Mouse (Mus musculus) liver, embryonic 14.5 days (tissue): Measurements from ENCODE around the gene 2810021J22Rik. TPM values are rescaled to one million over a fixed set of nuclear protein-coding genes. Genes with fewer than 3 reads are reported as not detected.
A peak's percentile ranks its signal among the peaks of the same experiment; 100 is the strongest.

Experiments
- ATAC-seq: fragments of 200-750 bp; cut with Nextera tagmentation; 2 replicates; pipeline ENCODE4 v1.8.0; 2017; ENCODE audit warnings: moderate number of reproducible peaks, mild to moderate bottlenecking, moderate library complexity; ENCODE audit not compliant: insufficient read depth
- DNase-seq, 3 experiments: peaks; one replicate each; pipeline ENCODE4 v3.0.0-alpha.2; 2012 to 2013; ENCODE audit warnings: low read depth in 3 of 3, low spot score in 3 of 3
- H3K27ac ChIP-seq: fragments of 300-500 bp; sonication (generic); 2 replicates; pipeline ENCODE4 v1.5.1; 2014; ENCODE audit warnings: moderate library complexity, mild to moderate bottlenecking, control low read depth, inconsistent platforms
- H3K27me3 ChIP-seq: fragments of 300-500 bp; sonication (generic); 2 replicates; pipeline ENCODE4 v1.6.1; 2014; ENCODE audit warnings: mild to moderate bottlenecking, low read length, moderate library complexity; ENCODE audit not compliant: control insufficient read depth, insufficient read depth
- H3K36me3 ChIP-seq: fragments of 300-500 bp; sonication (generic); replicated peaks from 2 replicates; pipeline ENCODE4 v1.6.1; 2014; ENCODE audit warnings: low read depth; ENCODE audit not compliant: control insufficient read depth, insufficient read depth
- H3K4me1 ChIP-seq, 2 experiments: fragments of 200-500 bp in 1 of 2; fragments of 300-500 bp in 1 of 2; sonication (generic) in 1 of 2; replicated peaks; 2 replicates each; pipeline ENCODE4 v1.6.1; 2012 to 2014; ENCODE audit warnings: antibody characterized with exemption in 1 of 2, inconsistent platforms in 1 of 2, low read length in 1 of 2; ENCODE audit not compliant: control insufficient read depth in 2 of 2, insufficient read depth in 2 of 2
- H3K4me2 ChIP-seq: fragments of 300-500 bp; sonication (generic); 2 replicates; pipeline ENCODE4 v1.6.1; 2014; ENCODE audit warnings: low read depth, mild to moderate bottlenecking, control low read depth, moderate library complexity
- H3K4me3 ChIP-seq, 2 experiments: fragments of 200-500 bp in 1 of 2; fragments of 300-500 bp in 1 of 2; sonication (generic) in 1 of 2; 2 replicates each; pipeline ENCODE4 v1.5.1; 2012 to 2014; ENCODE audit warnings: low read depth in 2 of 2, low read length in 2 of 2, mild to moderate bottlenecking in 2 of 2, control low read depth in 1 of 2, inconsistent platforms in 1 of 2, moderate library complexity in 1 of 2; ENCODE audit not compliant: insufficient read depth in 1 of 2
- H3K9ac ChIP-seq: fragments of 300-500 bp; sonication (generic); replicated peaks from 2 replicates; pipeline ENCODE4 v1.6.1; 2014; ENCODE audit warnings: mild to moderate bottlenecking, control low read depth, moderate library complexity
- H3K9me3 ChIP-seq: fragments of 300-500 bp; sonication (generic); 2 replicates; pipeline ENCODE4 v1.6.1; 2016; ENCODE audit warnings: low read length, mixed read lengths; ENCODE audit not compliant: control insufficient read depth
- CTCF ChIP-seq: IDR thresholded peaks from 2 replicates; pipeline ENCODE4 v1.5.1; 2016; ENCODE audit warnings: antibody characterized with exemption, low read depth, control low read depth
- EP300 ChIP-seq: IDR thresholded peaks from 2 replicates; pipeline ENCODE4 v1.6.1; 2016; ENCODE audit warnings: antibody characterized with exemption, low read depth
- WGBS: fragments of 180-500 bp; shearing (Covaris S2); extraction: QIAGEN DNeasy Blood & Tissue Kit; methylation state at CpG from one replicate; pipeline ENCODE4 v1.1.7; 2014; ENCODE audit not compliant: insufficient replicate concordance; 5-methylcytosine and 5-hydroxymethylcytosine counted together
- polyA plus RNA-seq, 2 experiments: library from polyadenylated mRNA; depleted of rRNA in 1 of 2; stranded (reverse) in 1 of 2; unstranded in 1 of 2; fragments of >200 nt; fragmentation: Nextera tagmentation in 1 of 2; extraction: Ambion mirVana in 1 of 2; gene quantifications; 2 replicates each; pipeline versions ENCODE4 v1.2.1 to v1.2.3; 2012 to 2014

The 2810021J22Rik gene
- polyA plus RNA-seq, 2 experiments, result 1.5 to 2.2 TPM

DNA sequence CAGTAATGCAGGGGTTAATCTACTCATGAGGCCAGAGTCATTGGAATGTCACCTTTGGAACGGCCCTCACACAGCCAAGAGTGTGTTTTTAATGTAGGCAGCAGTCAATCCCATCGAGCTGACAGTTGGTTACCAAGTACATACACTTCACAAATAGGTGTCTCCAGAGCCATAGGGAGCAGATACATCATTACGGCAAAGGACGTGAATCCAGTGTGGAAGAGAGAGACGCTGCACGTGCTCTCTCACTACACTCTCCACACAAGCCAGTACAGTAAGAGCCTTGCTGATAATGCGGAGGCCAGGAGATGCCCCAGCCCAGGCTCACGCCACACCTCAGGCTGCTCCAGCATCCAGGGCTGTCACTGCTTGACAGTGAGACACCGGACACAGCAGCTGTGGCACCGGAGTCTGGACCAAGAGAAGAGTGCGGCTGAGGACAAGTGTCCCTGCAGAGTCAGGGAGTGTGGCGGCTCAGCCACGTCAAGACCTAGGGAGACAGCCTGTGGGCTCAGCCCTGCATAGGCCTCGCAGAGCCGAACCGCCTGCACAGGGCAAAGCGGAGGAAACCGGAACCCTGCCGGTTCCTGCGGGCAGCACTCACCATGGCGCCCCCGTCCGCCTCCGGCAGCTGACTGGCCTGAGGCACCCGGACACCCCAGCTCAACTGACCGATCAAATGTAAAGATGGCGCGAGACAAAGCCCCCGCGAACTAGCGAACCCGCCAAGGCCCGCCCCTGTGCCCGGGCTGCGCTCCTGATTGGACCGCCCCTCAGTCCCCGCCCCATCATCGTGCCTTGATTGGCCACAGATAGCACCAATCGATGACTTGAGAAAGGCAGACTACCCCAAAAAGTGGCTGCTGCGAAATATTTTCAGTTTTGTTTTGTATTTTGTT lies 36.7 kb downstream of the 2810021J22Rik start, which contains the start of gene Zfp39:
TSS of gene Zfp39 (minus strand) at position 715 of the 899 bp plus-strand sequence.
- Histone ChIP-seq H3K4me3 (peak within 1 kb of the TSS; percentile 63 to 81), H3K4me1 (peaks cover 18 to 21% of the 10 kb centered on the region in 2 experiments), H3K27ac (peak within 1 kb of the TSS; percentile 81), H3K36me3 (peaks cover 34% of the 10 kb centered on the region), H3K9ac (peak within 1 kb of the TSS; percentile 81), H3K4me2 (peak within 1 kb of the TSS; percentile 85), H3K9me3 (no peaks in the 10 kb centered on the region), H3K27me3 (no peaks in the 10 kb centered on the region)
- DNase-seq, result peak; percentile 87 to 91 (median 88)
- WGBS, result under 1% methylated on average over 40 of the region's 40 CpGs
- TF ChIP-seq EP300 (peak; percentile 36), CTCF (no peak; the same call in 1 of the 2 replicates)
- ATAC-seq, result peak; percentile 92

DNA sequence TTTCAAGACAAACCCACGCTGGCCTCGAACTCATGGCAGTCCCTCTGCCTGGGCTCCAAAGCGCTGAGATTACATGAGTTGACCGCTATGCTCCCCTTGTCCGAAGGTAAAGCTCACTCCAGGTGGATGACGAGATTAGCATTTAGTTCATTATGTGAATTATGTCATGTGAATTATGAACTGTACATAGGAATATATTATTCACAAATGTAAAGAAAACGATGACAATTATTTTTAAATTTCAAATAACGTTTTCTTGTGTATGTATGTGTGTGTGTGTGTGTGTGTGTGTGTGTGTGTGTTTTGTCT lies 37.3 kb downstream of the 2810021J22Rik start:
- no peaks in the 10 kb centered on the region for H3K9me3 ChIP-seq
- no peaks in the 10 kb centered on the region for H3K27me3 ChIP-seq
- TF ChIP-seq EP300, result no peak
- no peak for TF ChIP-seq CTCF
- H3K4me3 ChIP-seq, result peak overlapping the region; percentile 63 to 81
- peak overlapping the region; percentile 70 for H3K9ac ChIP-seq
- H3K4me2 ChIP-seq, result peak overlapping the region; percentile 85
- peak overlapping the region; percentile 81 for H3K27ac ChIP-seq
- ATAC-seq (peak; percentile 9; the same call in 1 of the 2 replicates), DNase-seq (no peak)
- H3K36me3 ChIP-seq, result peaks cover 28% of the 10 kb centered on the region
- peaks cover 18 to 21% of the 10 kb centered on the region in 2 experiments for H3K4me1 ChIP-seq
- WGBS, result 2% methylated on average over 8 of the region's 8 CpGs

DNA sequence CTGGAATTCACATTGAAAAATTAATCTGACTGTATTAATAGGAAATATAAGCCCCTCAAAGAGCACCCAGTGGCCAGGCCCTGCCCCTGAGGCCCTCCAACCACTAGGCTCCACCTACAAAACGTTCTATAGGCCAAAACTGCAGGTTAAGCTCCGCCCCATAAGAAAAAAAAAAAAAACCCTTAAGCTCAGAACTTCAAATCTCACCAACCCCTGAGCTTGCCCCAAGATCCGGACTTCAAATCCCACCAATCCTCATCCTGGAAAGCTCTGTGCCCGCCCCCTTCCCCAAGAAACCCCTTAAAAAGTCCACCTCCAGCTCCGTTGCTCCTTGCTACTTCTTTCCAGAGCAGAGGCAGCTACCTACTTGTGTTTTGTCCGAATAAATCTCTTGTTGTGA lies 37.8 kb downstream of the 2810021J22Rik start:
- peak in 2 of 3 experiments; percentile 50 to 68 for DNase-seq
- Histone ChIP-seq H3K4me2 (peak overlapping the region; percentile 85), H3K9ac (peak overlapping the region; percentile 70), H3K4me1 (peaks cover 18 to 21% of the 10 kb centered on the region in 2 experiments), H3K9me3 (no peaks in the 10 kb centered on the region), H3K36me3 (peaks cover 24% of the 10 kb centered on the region), H3K4me3 (peak overlapping the region in 1 of 2 experiments; percentile 63; a peak in 2 of 4 replicates), H3K27me3 (no peaks in the 10 kb centered on the region), H3K27ac (no peak overlapping the region; the same call in 1 of the 2 replicates)
- TF ChIP-seq EP300 (no peak), CTCF (no peak)
- ATAC-seq, result no peak
- WGBS, result 47% methylated on average over 6 of the region's 6 CpGs

DNA sequence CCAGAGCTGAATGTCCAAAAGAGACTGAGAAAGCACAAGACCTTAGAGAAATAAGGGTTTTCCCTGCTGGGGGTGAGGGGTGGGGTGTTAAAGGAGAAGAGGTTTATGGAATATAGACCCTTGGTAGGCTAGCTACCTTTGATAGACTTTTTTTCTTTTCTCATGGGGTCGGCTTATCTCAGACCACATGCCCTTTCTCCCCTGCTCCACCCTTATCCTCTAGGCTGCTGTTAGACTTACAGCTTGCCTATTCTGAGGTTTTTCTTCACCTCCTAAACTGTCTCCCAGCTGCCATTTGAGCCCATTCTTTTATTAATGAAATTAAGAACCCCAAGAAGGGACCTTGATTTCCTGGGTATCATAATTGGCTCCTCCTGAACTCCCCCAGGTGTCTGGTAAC lies 46.8 kb downstream of the 2810021J22Rik start:
- 10% methylated on average over 1 of the region's 1 CpGs for WGBS
- Histone ChIP-seq H3K4me1 (peaks cover 54 to 70% of the 10 kb centered on the region in 2 experiments), H3K4me2 (peak overlapping the region; percentile 82), H3K9me3 (no peaks in the 10 kb centered on the region), H3K9ac (peak overlapping the region; percentile 90), H3K4me3 (peak overlapping the region; percentile 55; a peak in 3 of 4 replicates), H3K36me3 (no peaks in the 10 kb centered on the region; the same call in 1 of the 2 replicates), H3K27me3 (no peaks in the 10 kb centered on the region), H3K27ac (peak overlapping the region; percentile 88)
- ATAC-seq (peak; percentile 72), DNase-seq (peak in 2 of 3 experiments; percentile 45 to 59)
- peak; percentile 72 for TF ChIP-seq EP300
- TF ChIP-seq CTCF, result no peak
